Mouse (Mus musculus) gastrocnemius, postnatal 36 days (tissue): Measurements from ENCODE around the gene Cideb. TPM values are rescaled to one million over a fixed set of nuclear protein-coding genes. Genes with fewer than 3 reads are reported as not detected.

ENCODE experiments used
- total RNA-seq, 2 experiments: library from RNA; stranded (reverse); gene quantifications; 2 replicates each; pipeline ENCODE4 v1.2.3; 2021

The Cideb gene
- total RNA-seq, 2 experiments from 2014 or later = not detected

Other genes with a start within 250 kb of the Cideb start
- not detected for gene Cpne6, start 248.0 kb downstream of the Cideb start, total RNA-seq
- not detected for gene Nrl, start 233.5 kb downstream of the Cideb start, total RNA-seq
- 1 to 10 TPM; 4.2 to 4.5 TPM for gene Pck2, start 218.2 kb downstream of the Cideb start, total RNA-seq
- 100 to 1,000 TPM; 102 to 123 TPM for gene Dcaf11, start 198.5 kb downstream of the Cideb start, total RNA-seq
- gene A730061H03Rik, start 198.1 kb downstream of the Cideb start, total RNA-seq = not detected
- gene Fitm1, start 182.8 kb downstream of the Cideb start, total RNA-seq = 100 to 1,000 TPM; 296 to 299 TPM
- gene Psme1, start 180.3 kb downstream of the Cideb start, total RNA-seq = 10 to 100 TPM; 67.4 to 69.7 TPM
- 10 to 100 TPM; 29.6 to 34.6 TPM for gene Emc9, start 173.2 kb downstream of the Cideb start, total RNA-seq
- gene Psme2, start 167.3 kb downstream of the Cideb start, total RNA-seq = 10 to 100 TPM; 55.2 to 59.5 TPM
- 10 to 100 TPM; 18.8 to 19.6 TPM for gene Rnf31, start 166.8 kb downstream of the Cideb start, total RNA-seq
- 1 to 10 TPM; 4.1 to 4.6 TPM for gene Irf9, start 154.9 kb downstream of the Cideb start, total RNA-seq
- gene Rec8, start 140.4 kb downstream of the Cideb start, total RNA-seq = not detected
- gene Ipo4, start 122.5 kb downstream of the Cideb start, total RNA-seq = 10 to 100 TPM; 62.1 to 66.9 TPM
- gene Gm49378, start 120.6 kb downstream of the Cideb start, total RNA-seq = 1 to 10 TPM in 1 of 2 experiments, not detected in 1; 1.0 TPM
- 10 to 100 TPM; 15.0 to 15.2 TPM for gene Tm9sf1, start 114.7 kb downstream of the Cideb start, total RNA-seq
- gene Tssk4, start 108.3 kb downstream of the Cideb start, total RNA-seq = under 1 TPM in 1 of 2 experiments, not detected in 1; 0.23 TPM
- gene Mdp1, start 98.0 kb downstream of the Cideb start, total RNA-seq = 10 to 100 TPM; 14.2 to 16.8 TPM
- 1 to 10 TPM; 1.9 to 2.6 TPM for gene Gmpr2, start 86.5 kb downstream of the Cideb start, total RNA-seq
- gene Nedd8, start 86.3 kb downstream of the Cideb start, total RNA-seq = 100 to 1,000 TPM; 174 to 184 TPM
- 10 to 100 TPM in 1 of 2 experiments, 1 to 10 TPM in 1; 9.4 to 10.8 TPM for gene Tinf2, start 76.6 kb downstream of the Cideb start, total RNA-seq
- gene Tgm1, start 44.5 kb downstream of the Cideb start, total RNA-seq = not detected
- 1 to 10 TPM; 8.9 to 9.4 TPM for gene Rabggta, start 36.2 kb downstream of the Cideb start, total RNA-seq
- gene Dhrs1, start 12.8 kb downstream of the Cideb start, total RNA-seq = 10 to 100 TPM; 27.3 to 35.9 TPM
- gene Nop9, start 12.8 kb downstream of the Cideb start, total RNA-seq = 10 to 100 TPM; 10.5 to 11.8 TPM
- gene Ltb4r2, start 3.0 kb upstream of the Cideb start, total RNA-seq = not detected
- gene Ltb4r1, start 7.5 kb upstream of the Cideb start, total RNA-seq = not detected
- gene Adcy4, start 25.6 kb upstream of the Cideb start, total RNA-seq = 1 to 10 TPM; 5.3 to 6.5 TPM
- gene Ripk3, start 30.4 kb upstream of the Cideb start, total RNA-seq = under 1 TPM; 0.59 to 0.67 TPM
- gene Nfatc4, start 64.7 kb upstream of the Cideb start, total RNA-seq = 1 to 10 TPM; 3.3 TPM
- gene Nynrin, start 95.6 kb upstream of the Cideb start, total RNA-seq = 1 to 10 TPM; 2.1 to 2.7 TPM
- gene Cbln3, start 125.9 kb upstream of the Cideb start, total RNA-seq = not detected
- 1 to 10 TPM; 6.0 to 7.5 TPM for gene Khnyn, start 126.5 kb upstream of the Cideb start, total RNA-seq
- gene Sdr39u1, start 141.8 kb upstream of the Cideb start, total RNA-seq = 100 to 1,000 TPM; 111 to 122 TPM
- gene Cma1, start 186.2 kb upstream of the Cideb start, total RNA-seq = 1 to 10 TPM; 2.3 to 2.7 TPM
- gene Cma2, start 192.5 kb upstream of the Cideb start, total RNA-seq = not detected